Mouse (Mus musculus): ENCODE data around the gene Ccdc38. TPM values are rescaled to one million over a fixed set of nuclear protein-coding genes. Genes with fewer than 3 reads are reported as not detected.
"Not testable (repeated sequence)": the region's sequence is repeated elsewhere in the genome, so short reads cannot be mapped to it uniquely, and the experiment has no call there.

Ccdc38 gene
- total and polyA plus RNA-seq, 3 experiments = not detected

DNA sequence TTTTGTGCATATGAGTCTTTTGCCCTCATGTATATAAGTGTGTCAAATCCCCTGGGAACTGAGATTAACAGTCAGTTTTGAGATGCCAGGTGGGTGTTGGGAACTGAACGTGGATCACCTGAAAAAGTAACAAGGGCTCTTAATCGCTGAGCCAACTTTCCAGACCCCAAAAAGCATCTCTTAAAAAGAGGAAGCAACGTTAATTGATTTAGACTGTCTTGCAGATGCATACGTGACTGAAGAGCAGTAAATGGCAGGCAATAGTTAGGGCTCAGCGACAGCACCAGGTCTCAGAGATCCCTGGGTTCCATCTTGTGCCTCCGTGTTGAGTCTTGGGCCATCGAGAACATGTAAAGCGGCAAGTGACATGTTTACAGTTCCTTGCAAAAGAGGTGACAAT lies 12.2 kb downstream of the Ccdc38 start:
- no peaks in the 10 kb centered on the region for H3K27me3 ChIP-seq (ENCODE audit: control insufficient read depth, insufficient read depth, low read length)

GRCm38 (mm10) chr10:93557971-93558370 lies 17.5 kb downstream of the Ccdc38 start:
- intact Hi-C loops (cut with DNase I); H3K27ac ChIP-seq; DNase-seq; H3K79me2 ChIP-seq (replicated peaks; ENCODE audit: control insufficient read depth, insufficient read depth, low read length); H3K36me3 ChIP-seq (ENCODE audit: control insufficient read depth, insufficient read depth, low read length); H3K4me1 ChIP-seq (ENCODE audit: control insufficient read depth, insufficient read depth, low read length); H3K4me3 ChIP-seq; H3K27me3 ChIP-seq (ENCODE audit: control insufficient read depth, insufficient read depth, low read length); H3K9ac ChIP-seq (ENCODE audit: low read depth, low read length): not testable (repeated sequence)
- WGBS = 75% methylated on average over 2 of the region's 2 CpGs

More for the DNA sequence above, 12.2 kb downstream of the Ccdc38 start:
- no peaks in the 10 kb centered on the region for H3K79me2 ChIP-seq (replicated peaks; ENCODE audit: control insufficient read depth, insufficient read depth, low read length)
- TF ChIP-seq CTCF (IDR thresholded peaks at IDR 0.05) (no peak), EP300 (IDR thresholded peaks at IDR 0.05; ENCODE audit: insufficient read depth, low read depth, low read length) (no peak), POLR2A (IDR thresholded peaks at IDR 0.05; ENCODE audit: insufficient read depth, low read depth, low read length) (no peak)
- H3K4me3 ChIP-seq = no peak overlapping the region
- H3K36me3 ChIP-seq (ENCODE audit: control insufficient read depth, insufficient read depth, low read length) = no peaks in the 10 kb centered on the region
- no peak overlapping the region for H3K27ac ChIP-seq
- no peak for DNase-seq
- H3K4me1 ChIP-seq (ENCODE audit: control insufficient read depth, insufficient read depth, low read length) = no peaks in the 10 kb centered on the region
- intact Hi-C loops (cut with DNase I) = no loop called here
- WGBS = 79% methylated on average over 8 of the region's 8 CpGs
- no peak overlapping the region for H3K9ac ChIP-seq (ENCODE audit: low read depth, low read length)

DNA sequence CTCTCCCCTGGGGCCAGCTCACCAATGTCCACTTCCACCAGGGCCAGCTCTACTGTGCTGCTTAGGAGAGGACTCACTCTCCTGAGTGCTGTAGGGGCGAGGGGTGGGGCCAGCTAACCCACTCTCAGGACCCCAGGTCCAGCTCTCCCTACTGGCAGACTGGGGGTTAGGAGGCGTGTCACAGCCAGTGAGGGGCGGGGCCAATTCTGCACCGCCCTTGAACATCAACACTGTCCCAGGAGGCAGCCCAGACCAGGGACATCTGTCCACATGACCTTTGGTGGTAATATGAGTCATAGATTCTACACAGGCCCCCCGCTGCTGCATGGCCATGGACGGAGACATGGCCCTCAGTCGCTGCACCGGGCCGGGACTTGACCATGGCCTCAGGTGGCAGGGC lies 19.4 kb downstream of the Ccdc38 start:
- Histone ChIP-seq H3K9ac (ENCODE audit: low read depth, low read length) (no peak overlapping the region), H3K36me3 (ENCODE audit: control insufficient read depth, insufficient read depth, low read length) (no peaks in the 10 kb centered on the region), H3K4me1 (ENCODE audit: control insufficient read depth, insufficient read depth, low read length) (no peaks in the 10 kb centered on the region), H3K27ac (no peak overlapping the region), H3K27me3 (ENCODE audit: control insufficient read depth, insufficient read depth, low read length) (no peaks in the 10 kb centered on the region), H3K4me3 (no peak overlapping the region), H3K79me2 (replicated peaks; ENCODE audit: control insufficient read depth, insufficient read depth, low read length) (no peaks in the 10 kb centered on the region)
- DNase-seq = no peak
- 57% methylated on average over 9 of the region's 9 CpGs for WGBS
- intact Hi-C loops (cut with DNase I) = no loop called here
- no peak for TF ChIP-seq POLR2A (IDR thresholded peaks at IDR 0.05; ENCODE audit: insufficient read depth, low read depth, low read length)

- DNase-seq = no peak
- H3K27me3 ChIP-seq (ENCODE audit: control insufficient read depth, insufficient read depth, low read length) = no peaks in the 10 kb centered on the region
- 73% methylated on average over 14 of the region's 14 CpGs for WGBS
- H3K27ac ChIP-seq = no peak overlapping the region
- no peaks in the 10 kb centered on the region for H3K36me3 ChIP-seq (ENCODE audit: control insufficient read depth, insufficient read depth, low read length)
- no peak overlapping the region for H3K4me3 ChIP-seq
- H3K9ac ChIP-seq (ENCODE audit: low read depth, low read length) = no peak overlapping the region
- intact Hi-C loops (cut with DNase I) = no loop called here
- H3K79me2 ChIP-seq (replicated peaks; ENCODE audit: control insufficient read depth, insufficient read depth, low read length) = no peaks in the 10 kb centered on the region
- H3K4me1 ChIP-seq (ENCODE audit: control insufficient read depth, insufficient read depth, low read length) = no peaks in the 10 kb centered on the region
- no peak for TF ChIP-seq EP300 (IDR thresholded peaks at IDR 0.05; ENCODE audit: insufficient read depth, low read depth, low read length)
- no peak for TF ChIP-seq CTCF (IDR thresholded peaks at IDR 0.05)
- TF ChIP-seq POLR2A (IDR thresholded peaks at IDR 0.05; ENCODE audit: insufficient read depth, low read depth, low read length) = no peak
Observed at GRCm38 (mm10) chr10:93564518-93565090, 24.2 kb downstream of the Ccdc38 start.

GRCm38 (mm10) chr10:93567066-93567465 lies 26.6 kb downstream of the Ccdc38 start:
- Histone ChIP-seq H3K79me2 (replicated peaks; ENCODE audit: control insufficient read depth, insufficient read depth, low read length) (no peaks in the 10 kb centered on the region), H3K27ac (no peak overlapping the region), H3K4me1 (ENCODE audit: control insufficient read depth, insufficient read depth, low read length) (no peaks in the 10 kb centered on the region), H3K9ac (ENCODE audit: low read depth, low read length) (no peak overlapping the region), H3K27me3 (ENCODE audit: control insufficient read depth, insufficient read depth, low read length) (no peaks in the 10 kb centered on the region), H3K36me3 (ENCODE audit: control insufficient read depth, insufficient read depth, low read length) (no peaks in the 10 kb centered on the region), H3K4me3 (no peak overlapping the region)
- intact Hi-C loops (cut with DNase I) = no loop called here
- TF ChIP-seq CTCF (IDR thresholded peaks at IDR 0.05) = no peak
- TF ChIP-seq POLR2A (IDR thresholded peaks at IDR 0.05; ENCODE audit: insufficient read depth, low read depth, low read length) = no peak
- TF ChIP-seq EP300 (IDR thresholded peaks at IDR 0.05; ENCODE audit: insufficient read depth, low read depth, low read length) = no peak
- no peak for DNase-seq
- WGBS = 81% methylated on average over 10 of the region's 10 CpGs

DNA sequence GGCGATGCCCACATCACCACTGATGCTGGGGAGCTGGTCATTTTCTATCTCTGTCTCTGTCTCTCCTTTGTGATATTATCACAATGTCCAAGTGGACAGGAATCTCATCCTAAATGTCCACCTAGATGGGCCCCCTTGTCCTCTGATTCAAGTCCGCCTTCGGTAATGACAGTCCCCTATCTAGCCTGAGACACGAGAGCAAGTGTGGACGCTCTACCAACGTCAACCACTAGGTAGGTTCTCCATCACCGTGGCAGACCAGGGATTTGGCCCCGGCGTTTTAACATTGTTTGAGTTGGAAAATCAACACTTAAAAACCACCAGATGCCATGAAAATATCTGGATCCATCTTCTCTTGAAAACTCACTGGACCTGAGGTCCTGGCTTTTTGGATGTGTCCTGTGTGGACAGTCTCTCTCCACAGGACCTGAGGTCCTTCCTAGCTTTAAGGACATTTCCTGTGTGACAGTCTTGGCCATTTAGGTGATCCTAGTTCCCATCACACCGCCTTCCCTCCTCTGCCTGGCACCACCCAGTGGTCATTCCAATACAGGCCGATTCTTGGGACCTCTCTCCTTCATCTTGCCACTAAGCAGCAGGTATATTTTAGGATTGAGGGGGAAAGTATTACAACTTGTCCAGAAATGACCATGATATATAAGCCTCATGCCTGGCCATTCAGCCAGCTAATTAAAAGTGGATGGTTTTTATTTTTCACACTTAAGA lies 27.6 kb downstream of the Ccdc38 start:
- DNase-seq = no peak
- Histone ChIP-seq H3K9ac (ENCODE audit: low read depth, low read length) (no peak overlapping the region), H3K4me3 (no peak overlapping the region), H3K36me3 (ENCODE audit: control insufficient read depth, insufficient read depth, low read length) (no peaks in the 10 kb centered on the region), H3K27ac (no peak overlapping the region), H3K79me2 (replicated peaks; ENCODE audit: control insufficient read depth, insufficient read depth, low read length) (no peaks in the 10 kb centered on the region), H3K4me1 (ENCODE audit: control insufficient read depth, insufficient read depth, low read length) (no peaks in the 10 kb centered on the region), H3K27me3 (ENCODE audit: control insufficient read depth, insufficient read depth, low read length) (no peaks in the 10 kb centered on the region)
- TF ChIP-seq POLR2A (IDR thresholded peaks at IDR 0.05; ENCODE audit: insufficient read depth, low read depth, low read length) (no peak), EP300 (IDR thresholded peaks at IDR 0.05; ENCODE audit: insufficient read depth, low read depth, low read length) (no peak), CTCF (IDR thresholded peaks at IDR 0.05) (no peak)
- 86% methylated on average over 11 of the region's 11 CpGs for WGBS
- intact Hi-C loops (cut with DNase I) = no loop called here

Data from heart, adult 2 months (tissue).